Mouse (Mus musculus) lung, embryonic 16.5 days (tissue): ENCODE measurements around the gene Rrp1b. TPM values are rescaled to one million over a fixed set of nuclear protein-coding genes. Genes with fewer than 3 reads are reported as not detected.

ENCODE experiments used
- ATAC-seq: fragments of 200-750 bp; cut with Nextera tagmentation; 2 replicates; pipeline ENCODE4 v1.8.0; 2017; ENCODE audit warnings: low read depth, mild to moderate bottlenecking, moderate library complexity
- H3K27ac ChIP-seq: fragments of 300-500 bp; sonication (generic); 2 replicates; pipeline ENCODE4 v1.5.1; 2014; ENCODE audit warnings: mild to moderate bottlenecking, control low read depth, low read length
- H3K27me3 ChIP-seq: fragments of 300-500 bp; sonication (generic); 2 replicates; pipeline ENCODE4 v1.6.1; 2014; ENCODE audit warnings: low read depth, low read length, mixed read lengths; ENCODE audit not compliant: control insufficient read depth, insufficient read depth
- H3K36me3 ChIP-seq: fragments of 300-500 bp; sonication (generic); 2 replicates; pipeline ENCODE4 v1.6.1; 2014; ENCODE audit warnings: low read length; ENCODE audit not compliant: control insufficient read depth, insufficient read depth
- H3K4me1 ChIP-seq: fragments of 300-500 bp; sonication (generic); replicated peaks from 2 replicates; pipeline ENCODE4 v1.6.1; 2014; ENCODE audit warnings: low read length, mixed read lengths; ENCODE audit not compliant: control insufficient read depth, insufficient read depth
- H3K4me2 ChIP-seq: fragments of 300-500 bp; sonication (generic); 2 replicates; pipeline ENCODE4 v1.6.1; 2014; ENCODE audit warnings: low read depth, low read length, control low read depth
- H3K4me3 ChIP-seq: fragments of 300-500 bp; sonication (generic); 2 replicates; pipeline ENCODE4 v1.5.1; 2014; ENCODE audit warnings: mild to moderate bottlenecking, low read length, control low read depth
- H3K9ac ChIP-seq: fragments of 300-500 bp; sonication (generic); 2 replicates; pipeline ENCODE4 v1.6.1; 2014; ENCODE audit warnings: low read length, control low read depth
- H3K9me3 ChIP-seq: fragments of 300-500 bp; sonication (generic); 2 replicates; pipeline ENCODE4 v1.6.1; 2016; ENCODE audit warnings: low read length; ENCODE audit not compliant: control insufficient read depth
- WGBS: fragments of 180-500 bp; shearing (Covaris S2); extraction: QIAGEN DNeasy Blood & Tissue Kit; methylation state at CpG from one replicate; pipeline ENCODE4 v1.1.7; 2014; 5-methylcytosine and 5-hydroxymethylcytosine counted together
- polyA plus RNA-seq: library from polyadenylated mRNA; unstranded; fragments of >200 nt; fragmentation: Nextera tagmentation; extraction: Ambion mirVana; gene quantifications from 2 replicates; pipeline ENCODE4 v1.2.1, GENCODE M21; 2015

Gene Rrp1b
- polyA plus RNA-seq, 1 experiment from 2014 or later: 58.5 TPM

GRCm38 (mm10) chr17:32046541-32046940 lies 10.6 kb downstream of the Rrp1b start:
- Histone ChIP-seq H3K9me3 (no peaks in the 10 kb centered on the region), H3K4me1 (no peaks in the 10 kb centered on the region), H3K4me2 (no peak overlapping the region), H3K4me3 (no peak overlapping the region), H3K27ac (no peak overlapping the region), H3K27me3 (no peaks in the 10 kb centered on the region), H3K9ac (no peak overlapping the region), H3K36me3 (peaks cover 12% of the 10 kb centered on the region)
- WGBS: 82% methylated on average over 5 of the region's 5 CpGs
- ATAC-seq: no peak

- Histone ChIP-seq H3K4me3 (no peak overlapping the region), H3K27ac (no peak overlapping the region), H3K27me3 (no peaks in the 10 kb centered on the region), H3K9ac (no peak overlapping the region), H3K36me3 (peaks cover 22% of the 10 kb centered on the region), H3K4me2 (no peak overlapping the region), H3K9me3 (no peaks in the 10 kb centered on the region), H3K4me1 (no peaks in the 10 kb centered on the region)
- ATAC-seq: peak; percentile 36; the same call in 1 of the 2 replicates
- 70% methylated on average over 5 of the region's 5 CpGs for WGBS
These were observed 12.5 kb downstream of the Rrp1b start for GRCm38 (mm10) chr17:32048351-32048750.

- 72% methylated on average over 4 of the region's 4 CpGs for WGBS
- no peaks in the 10 kb centered on the region for H3K4me1 ChIP-seq
- no peak for ATAC-seq
- H3K36me3 ChIP-seq: peaks cover 33% of the 10 kb centered on the region
- H3K27ac ChIP-seq: no peak overlapping the region
- no peaks in the 10 kb centered on the region for H3K9me3 ChIP-seq
- no peak overlapping the region for H3K4me3 ChIP-seq
- no peaks in the 10 kb centered on the region for H3K27me3 ChIP-seq
- H3K4me2 ChIP-seq: no peak overlapping the region
- no peak overlapping the region for H3K9ac ChIP-seq
These were observed 14.0 kb downstream of the Rrp1b start for GRCm38 (mm10) chr17:32049914-32050313.

- no peaks in the 10 kb centered on the region for H3K9me3 ChIP-seq
- H3K36me3 ChIP-seq: peaks cover 40% of the 10 kb centered on the region
- no peak overlapping the region for H3K27ac ChIP-seq
- 81% methylated on average over 6 of the region's 6 CpGs for WGBS
- no peak overlapping the region for H3K4me2 ChIP-seq
- no peak overlapping the region for H3K4me3 ChIP-seq
- no peaks in the 10 kb centered on the region for H3K27me3 ChIP-seq
- ATAC-seq: no peak
- no peak overlapping the region for H3K9ac ChIP-seq
- H3K4me1 ChIP-seq: no peaks in the 10 kb centered on the region
These were observed 14.7 kb downstream of the Rrp1b start for GRCm38 (mm10) chr17:32050609-32051008.

GRCm38 (mm10) chr17:32052237-32053080 lies 16.6 kb downstream of the Rrp1b start:
- Histone ChIP-seq H3K27ac (peak overlapping the region; percentile 21; the same call in 1 of the 2 replicates), H3K4me3 (no peak overlapping the region), H3K4me1 (no peaks in the 10 kb centered on the region), H3K4me2 (no peak overlapping the region), H3K9me3 (no peaks in the 10 kb centered on the region), H3K36me3 (peaks cover 56% of the 10 kb centered on the region), H3K27me3 (no peaks in the 10 kb centered on the region), H3K9ac (0 out of 2 replicates have a peak overlapping the region, but pooled peaks have one; percentile 9)
- 54% methylated on average over 5 of the region's 5 CpGs for WGBS
- ATAC-seq: no peak

- Histone ChIP-seq H3K4me3 (no peak overlapping the region), H3K27ac (no peak overlapping the region), H3K4me1 (no peaks in the 10 kb centered on the region), H3K9me3 (no peaks in the 10 kb centered on the region), H3K27me3 (no peaks in the 10 kb centered on the region), H3K36me3 (peaks cover 66% of the 10 kb centered on the region), H3K4me2 (no peak overlapping the region), H3K9ac (no peak overlapping the region)
- 85% methylated on average over 5 of the region's 5 CpGs for WGBS
- no peak for ATAC-seq
These were observed 17.8 kb downstream of the Rrp1b start for GRCm38 (mm10) chr17:32053677-32054076.

- no peak overlapping the region for H3K4me3 ChIP-seq
- no peak overlapping the region for H3K4me2 ChIP-seq
- no peak for ATAC-seq
- H3K36me3 ChIP-seq: peaks cover 67% of the 10 kb centered on the region
- H3K9me3 ChIP-seq: no peaks in the 10 kb centered on the region
- H3K27ac ChIP-seq: no peak overlapping the region
- WGBS: 96% methylated on average over 2 of the region's 2 CpGs
- no peaks in the 10 kb centered on the region for H3K4me1 ChIP-seq
- no peaks in the 10 kb centered on the region for H3K27me3 ChIP-seq
- no peak overlapping the region for H3K9ac ChIP-seq
These were observed 21.9 kb downstream of the Rrp1b start for GRCm38 (mm10) chr17:32057843-32058242.

- no peaks in the 10 kb centered on the region for H3K9me3 ChIP-seq
- ATAC-seq: no peak
- H3K36me3 ChIP-seq: peaks cover 56% of the 10 kb centered on the region
These were observed 23.2 kb downstream of the Rrp1b start for GRCm38 (mm10) chr17:32059084-32059483.

GRCm38 (mm10) chr17:32061219-32061618 lies 25.3 kb downstream of the Rrp1b start:
- no peaks in the 10 kb centered on the region for H3K4me1 ChIP-seq
- peaks cover 40% of the 10 kb centered on the region for H3K36me3 ChIP-seq
- WGBS: 94% methylated on average over 14 of the region's 14 CpGs

More at GRCm38 (mm10) chr17:32059084-32059483, 23.2 kb downstream of the Rrp1b start:
- H3K4me1 ChIP-seq: no peaks in the 10 kb centered on the region
- no peak overlapping the region for H3K4me3 ChIP-seq
- WGBS: 94% methylated on average over 2 of the region's 2 CpGs
- H3K27me3 ChIP-seq: no peaks in the 10 kb centered on the region
- H3K27ac ChIP-seq: no peak overlapping the region
- no peak overlapping the region for H3K4me2 ChIP-seq
- no peak overlapping the region for H3K9ac ChIP-seq

More at GRCm38 (mm10) chr17:32061219-32061618, 25.3 kb downstream of the Rrp1b start:
- no peak overlapping the region for H3K4me2 ChIP-seq
- no peaks in the 10 kb centered on the region for H3K9me3 ChIP-seq
- H3K9ac ChIP-seq: no peak overlapping the region
- no peak overlapping the region for H3K27ac ChIP-seq
- no peak for ATAC-seq
- H3K27me3 ChIP-seq: no peaks in the 10 kb centered on the region
- no peak overlapping the region for H3K4me3 ChIP-seq
